Mouse (Mus musculus): Measurements from ENCODE around the gene Smpd2. TPM values are rescaled to one million over a fixed set of nuclear protein-coding genes. Genes with fewer than 3 reads are reported as not detected.

Smpd2 gene
- polyA plus RNA-seq, 1 experiment from 2014 or later: 51.5 TPM

DNA sequence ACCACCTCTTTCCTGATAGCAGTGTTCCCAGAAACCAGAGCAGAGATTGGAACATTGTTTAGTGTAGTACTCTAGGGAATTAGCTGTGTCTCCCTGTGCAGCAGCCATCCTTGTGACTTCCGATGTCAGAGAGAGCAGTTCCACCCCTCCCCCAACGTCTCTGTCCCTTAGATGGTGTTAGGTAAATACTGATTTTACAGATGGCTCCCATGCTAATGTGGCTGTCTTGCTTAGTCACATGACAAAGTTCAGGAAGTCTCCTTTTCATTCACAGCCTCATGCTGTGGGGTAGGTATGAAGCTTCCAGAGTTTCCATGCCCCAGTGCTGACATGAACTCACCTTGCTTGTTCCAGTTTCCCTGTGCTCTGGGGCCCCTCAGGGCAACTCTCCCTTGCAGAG is 29.7 kb downstream of the Smpd2 start:
- no peak for ATAC-seq (ENCODE audit: low FRiP score, low TSS enrichment)
- no peak for TF ChIP-seq CTCF (IDR thresholded peaks at IDR 0.05; ENCODE audit: low read depth)
- TF ChIP-seq EP300 (optimal IDR thresholded peaks at IDR 0.05): no peak
- WGBS: 16% methylated on average over 2 of the region's 2 CpGs

DNA sequence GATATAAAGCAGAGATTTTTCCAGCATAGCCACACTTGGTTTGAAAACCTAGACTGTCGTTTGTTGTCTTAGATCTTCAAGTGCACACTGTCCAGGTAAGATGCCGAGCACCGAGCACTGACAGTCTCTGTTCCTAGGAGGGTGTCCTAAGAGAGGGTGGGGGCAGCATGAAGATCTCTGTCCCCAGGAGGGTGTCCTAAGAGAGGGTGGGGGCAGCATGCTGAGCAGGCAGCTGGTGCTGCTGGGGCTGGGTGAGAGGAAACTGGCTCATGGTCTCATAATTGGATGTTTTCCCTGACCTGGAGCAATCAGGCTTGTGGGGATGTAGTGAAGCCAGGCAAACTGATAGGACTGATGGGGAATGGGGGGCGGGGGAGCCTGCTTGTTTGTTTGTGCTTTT is 30.2 kb downstream of the Smpd2 start:
- no peak overlapping the region for H3K27ac ChIP-seq (replicated peaks)
- no peaks in the 10 kb centered on the region for H3K4me1 ChIP-seq (replicated peaks; ENCODE audit: control insufficient read depth, insufficient read depth)
- H3K4me3 ChIP-seq (ENCODE audit: low read depth, low read length): no peak overlapping the region
- no peak overlapping the region for H3K9ac ChIP-seq (ENCODE audit: low read length)
- no peak for DNase-seq (ENCODE audit: low spot score)
- peaks cover 4% of the 10 kb centered on the region for H3K36me3 ChIP-seq (ENCODE audit: control insufficient read depth, insufficient read depth, low read length)
- WGBS: 70% methylated on average over 4 of the region's 4 CpGs
- no peaks in the 10 kb centered on the region for H3K9me3 ChIP-seq (ENCODE audit: control insufficient read depth, low read length)
- no peak for ATAC-seq (ENCODE audit: low FRiP score, low TSS enrichment)
- no peak overlapping the region for H3K4me2 ChIP-seq (replicated peaks; ENCODE audit: low read depth)
- no peaks in the 10 kb centered on the region for H3K27me3 ChIP-seq (ENCODE audit: control insufficient read depth, insufficient read depth, low read length)
- TF ChIP-seq CTCF (IDR thresholded peaks at IDR 0.05; ENCODE audit: low read depth) (no peak), EP300 (optimal IDR thresholded peaks at IDR 0.05) (no peak)

More for the DNA sequence above, 29.7 kb downstream of the Smpd2 start:
- no peaks in the 10 kb centered on the region for H3K9me3 ChIP-seq (ENCODE audit: control insufficient read depth, low read length)
- no peak overlapping the region for H3K4me3 ChIP-seq (ENCODE audit: low read depth, low read length)
- H3K9ac ChIP-seq (ENCODE audit: low read length): no peak overlapping the region
- no peak overlapping the region for H3K4me2 ChIP-seq (replicated peaks; ENCODE audit: low read depth)
- no peaks in the 10 kb centered on the region for H3K4me1 ChIP-seq (replicated peaks; ENCODE audit: control insufficient read depth, insufficient read depth)
- no peaks in the 10 kb centered on the region for H3K27me3 ChIP-seq (ENCODE audit: control insufficient read depth, insufficient read depth, low read length)
- peaks cover 4% of the 10 kb centered on the region; the same call in 1 of the 2 replicates for H3K36me3 ChIP-seq (ENCODE audit: control insufficient read depth, insufficient read depth, low read length)
- no peak for DNase-seq (ENCODE audit: low spot score)
- H3K27ac ChIP-seq (replicated peaks): no peak overlapping the region

DNA sequence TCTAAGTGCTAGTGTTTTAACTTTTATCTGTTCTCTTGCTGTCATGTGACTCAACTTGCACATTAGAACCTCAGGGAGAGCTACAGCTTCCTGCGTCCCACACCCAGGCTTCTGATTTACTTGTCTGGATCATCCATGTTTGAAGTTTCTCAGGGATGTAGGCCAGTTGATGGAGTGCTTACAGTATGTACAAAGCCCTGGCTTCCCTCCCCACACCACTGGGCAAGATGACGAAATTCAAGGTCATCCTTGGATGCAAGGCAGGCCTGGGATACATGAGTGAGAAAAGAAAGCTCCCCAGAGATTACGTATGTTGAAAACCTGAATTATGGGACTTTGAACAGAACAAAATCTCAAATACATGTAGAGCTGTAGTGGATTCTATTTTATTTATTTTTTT is 37.4 kb downstream of the Smpd2 start:
- ATAC-seq (ENCODE audit: low FRiP score, low TSS enrichment) (no peak), DNase-seq (ENCODE audit: low spot score) (no peak)
- Histone ChIP-seq H3K4me3 (ENCODE audit: low read depth, low read length) (no peak overlapping the region), H3K4me2 (replicated peaks; ENCODE audit: low read depth) (no peak overlapping the region), H3K9ac (ENCODE audit: low read length) (no peak overlapping the region), H3K27ac (replicated peaks) (no peak overlapping the region), H3K4me1 (replicated peaks; ENCODE audit: control insufficient read depth, insufficient read depth) (no peaks in the 10 kb centered on the region), H3K9me3 (ENCODE audit: control insufficient read depth, low read length) (no peaks in the 10 kb centered on the region), H3K36me3 (ENCODE audit: control insufficient read depth, insufficient read depth, low read length) (peaks cover 5% of the 10 kb centered on the region), H3K27me3 (ENCODE audit: control insufficient read depth, insufficient read depth, low read length) (no peaks in the 10 kb centered on the region)
- 86% methylated on average over 3 of the region's 3 CpGs for whole genome bisulfite sequencing
- no peak for TF ChIP-seq CTCF (IDR thresholded peaks at IDR 0.05; ENCODE audit: low read depth)
- no peak for TF ChIP-seq EP300 (optimal IDR thresholded peaks at IDR 0.05)

DNA sequence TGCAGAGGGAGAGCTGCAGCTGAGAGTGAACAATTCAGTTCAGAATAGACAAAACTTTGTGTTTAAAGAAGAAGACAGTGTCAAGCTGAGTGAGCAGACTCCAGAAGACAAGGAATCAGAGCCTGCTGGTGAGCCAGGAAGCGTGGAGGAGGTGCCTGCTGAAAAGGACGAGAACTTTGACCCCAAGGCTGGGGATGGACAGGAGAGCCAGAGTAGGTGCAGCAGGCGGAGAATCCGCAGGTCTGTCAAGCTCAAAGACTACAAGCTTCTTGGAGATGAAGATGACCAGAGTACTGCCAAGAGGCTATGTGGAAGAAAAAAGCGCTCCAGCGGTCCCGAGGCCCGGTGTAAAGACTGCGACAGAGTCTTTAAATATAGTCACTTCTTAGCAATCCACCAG is 38.5 kb downstream of the Smpd2 start:
- no peaks in the 10 kb centered on the region for H3K4me1 ChIP-seq (replicated peaks; ENCODE audit: control insufficient read depth, insufficient read depth)
- H3K36me3 ChIP-seq (ENCODE audit: control insufficient read depth, insufficient read depth, low read length): peaks cover 5% of the 10 kb centered on the region
- TF ChIP-seq EP300 (optimal IDR thresholded peaks at IDR 0.05): no peak
- TF ChIP-seq CTCF (IDR thresholded peaks at IDR 0.05; ENCODE audit: low read depth): no peak
- DNase-seq (ENCODE audit: low spot score) (no peak), ATAC-seq (ENCODE audit: low FRiP score, low TSS enrichment) (no peak)
- no peaks in the 10 kb centered on the region for H3K9me3 ChIP-seq (ENCODE audit: control insufficient read depth, low read length)
- H3K4me2 ChIP-seq (replicated peaks; ENCODE audit: low read depth): no peak overlapping the region
- WGBS: 93% methylated on average over 9 of the region's 9 CpGs
- no peak overlapping the region for H3K27ac ChIP-seq (replicated peaks)
- H3K9ac ChIP-seq (ENCODE audit: low read length): no peak overlapping the region
- no peak overlapping the region for H3K4me3 ChIP-seq (ENCODE audit: low read depth, low read length)
- H3K27me3 ChIP-seq (ENCODE audit: control insufficient read depth, insufficient read depth, low read length): no peaks in the 10 kb centered on the region

DNA sequence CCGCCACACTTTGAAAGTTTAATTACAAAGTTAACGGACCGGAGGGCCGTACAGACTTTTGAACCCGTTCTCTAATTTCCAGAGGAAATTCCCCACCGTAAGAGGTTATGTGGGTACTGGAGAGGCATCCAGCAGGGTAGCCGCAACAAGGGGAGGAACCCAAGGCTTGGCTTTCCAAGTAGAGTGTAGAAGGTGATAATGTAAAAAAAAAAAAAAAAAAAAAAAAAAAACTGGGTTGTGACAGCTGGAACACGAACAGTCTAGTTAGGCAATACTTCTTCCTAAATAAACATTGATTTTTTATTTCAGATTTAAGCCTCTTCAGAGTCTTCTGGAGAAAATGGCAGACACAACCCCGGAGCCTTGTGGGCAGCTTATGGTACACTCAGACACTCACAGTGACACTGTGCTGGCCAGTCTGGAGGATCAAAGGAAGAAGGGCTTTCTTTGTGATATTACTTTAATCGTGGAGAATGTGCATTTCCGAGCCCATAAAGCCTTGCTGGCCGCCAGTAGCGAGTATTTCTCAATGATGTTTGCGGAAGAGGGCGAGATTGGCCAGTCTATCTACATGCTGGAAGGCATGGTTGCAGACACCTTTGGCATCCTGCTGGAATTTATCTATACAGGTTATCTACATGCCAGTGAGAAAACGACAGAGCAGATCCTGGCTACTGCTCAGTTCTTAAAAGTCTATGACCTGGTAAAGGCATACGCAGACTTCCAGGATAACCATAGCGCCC is 39.2 kb downstream of the Smpd2 start:
- peak overlapping the region; percentile 77 for H3K4me2 ChIP-seq (replicated peaks; ENCODE audit: low read depth)
- no peaks in the 10 kb centered on the region for H3K9me3 ChIP-seq (ENCODE audit: control insufficient read depth, low read length)
- H3K27ac ChIP-seq (replicated peaks): peak overlapping the region; percentile 87
- DNase-seq (ENCODE audit: low spot score): no peak
- no peaks in the 10 kb centered on the region for H3K27me3 ChIP-seq (ENCODE audit: control insufficient read depth, insufficient read depth, low read length)
- H3K4me1 ChIP-seq (replicated peaks; ENCODE audit: control insufficient read depth, insufficient read depth): no peaks in the 10 kb centered on the region
- peaks cover 5% of the 10 kb centered on the region for H3K36me3 ChIP-seq (ENCODE audit: control insufficient read depth, insufficient read depth, low read length)
- TF ChIP-seq EP300 (optimal IDR thresholded peaks at IDR 0.05): no peak
- TF ChIP-seq CTCF (IDR thresholded peaks at IDR 0.05; ENCODE audit: low read depth): no peak
- WGBS: 49% methylated on average over 18 of the region's 18 CpGs
- peak overlapping the region; percentile 88 for H3K4me3 ChIP-seq (ENCODE audit: low read depth, low read length)
- peak overlapping the region; percentile 90 for H3K9ac ChIP-seq (ENCODE audit: low read length)
- no peak for ATAC-seq (ENCODE audit: low FRiP score, low TSS enrichment)

DNA sequence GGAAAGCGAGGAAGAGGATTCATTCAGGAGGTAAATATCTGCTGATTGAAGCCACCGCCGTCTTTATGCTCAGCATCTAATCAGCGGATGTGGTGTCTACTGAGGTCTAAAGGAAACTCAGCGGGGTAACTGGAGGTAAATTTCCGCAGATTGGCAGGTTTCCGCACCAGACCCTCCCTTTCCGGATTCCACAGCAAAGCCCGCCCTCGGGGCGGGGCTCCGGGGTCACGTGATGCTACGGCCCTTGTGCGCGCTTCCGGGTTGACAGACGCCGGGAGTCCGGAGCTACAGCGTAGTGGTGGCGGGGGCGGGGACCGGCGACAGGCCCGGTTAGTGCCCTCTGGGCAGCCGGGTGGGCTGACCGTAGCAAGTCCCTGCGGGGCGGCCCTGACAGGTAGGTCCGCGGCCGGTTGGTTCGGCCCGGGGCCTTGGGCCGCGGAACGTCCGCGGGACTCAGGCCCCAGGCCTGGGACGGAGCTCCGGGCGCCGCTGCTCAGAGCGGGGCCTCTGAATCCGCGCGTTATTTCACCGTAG is 40.0 kb downstream of the Smpd2 start, which contains the start of gene Zbtb24:
Gene Zbtb24, plus strand, starts transcription at position 247 of the 534 bp plus-strand sequence.
- ATAC-seq (ENCODE audit: low FRiP score, low TSS enrichment) (peak; percentile 98), DNase-seq (ENCODE audit: low spot score) (peak; percentile 98)
- TF ChIP-seq EP300 (optimal IDR thresholded peaks at IDR 0.05): peak; percentile 65
- no peak for TF ChIP-seq CTCF (IDR thresholded peaks at IDR 0.05; ENCODE audit: low read depth)
- Histone ChIP-seq H3K4me1 (replicated peaks; ENCODE audit: control insufficient read depth, insufficient read depth) (no peaks in the 10 kb centered on the region), H3K27me3 (ENCODE audit: control insufficient read depth, insufficient read depth, low read length) (no peaks in the 10 kb centered on the region), H3K36me3 (ENCODE audit: control insufficient read depth, insufficient read depth, low read length) (peaks cover 5% of the 10 kb centered on the region), H3K9ac (ENCODE audit: low read length) (peak within 1 kb of the TSS; percentile 90), H3K4me3 (ENCODE audit: low read depth, low read length) (peak within 1 kb of the TSS; percentile 88), H3K4me2 (replicated peaks; ENCODE audit: low read depth) (peak within 1 kb of the TSS; percentile 77), H3K9me3 (ENCODE audit: control insufficient read depth, low read length) (no peaks in the 10 kb centered on the region), H3K27ac (replicated peaks) (peak within 1 kb of the TSS; percentile 87)
- under 1% methylated on average over 45 of the region's 49 CpGs for WGBS
